Mouse (Mus musculus) neural tube, embryonic 11.5 days (tissue): ENCODE data around the gene Crybg1. TPM values are rescaled to one million over a fixed set of nuclear protein-coding genes. Genes with fewer than 3 reads are reported as not detected.
A peak's percentile ranks its signal among the peaks of the same experiment; 100 is the strongest.

Experiments
- ATAC-seq: fragments of 200-750 bp; cut with Nextera tagmentation; 2 replicates; pipeline ENCODE4 v1.8.0; 2017; ENCODE audit warnings: moderate number of reproducible peaks, mild to moderate bottlenecking, moderate TSS enrichment, moderate library complexity; ENCODE audit not compliant: insufficient read depth, low FRiP score, low TSS enrichment
- DNase-seq: peaks from one replicate; pipeline ENCODE4 v3.0.0-alpha.2; 2015; ENCODE audit warnings: low spot score
- H3K27ac ChIP-seq: fragments of 300-500 bp; sonication (generic); 2 replicates; pipeline ENCODE4 v1.5.1; 2014; ENCODE audit warnings: low read depth, mild to moderate bottlenecking, low read length
- H3K27me3 ChIP-seq: fragments of 300-500 bp; sonication (generic); 2 replicates; pipeline ENCODE4 v1.6.1; 2014; ENCODE audit warnings: mild to moderate bottlenecking, low read length, mixed read lengths; ENCODE audit not compliant: control insufficient read depth, insufficient read depth
- H3K36me3 ChIP-seq: fragments of 300-500 bp; sonication (generic); 2 replicates; pipeline ENCODE4 v1.6.1; 2014; ENCODE audit warnings: mild to moderate bottlenecking, low read length, moderate library complexity, mixed read lengths; ENCODE audit not compliant: control insufficient read depth, insufficient read depth
- H3K4me1 ChIP-seq: fragments of 300-500 bp; sonication (generic); 2 replicates; pipeline ENCODE4 v1.6.1; 2014; ENCODE audit warnings: low read length, mixed read lengths; ENCODE audit not compliant: control insufficient read depth, insufficient read depth
- H3K4me2 ChIP-seq: fragments of 300-500 bp; sonication (generic); 2 replicates; pipeline ENCODE4 v1.6.1; 2014; ENCODE audit warnings: low read depth, mild to moderate bottlenecking, moderate library complexity
- H3K4me3 ChIP-seq: fragments of 300-500 bp; sonication (generic); 2 replicates; pipeline ENCODE4 v1.5.1; 2014; ENCODE audit warnings: low read depth, low read length
- H3K9ac ChIP-seq: fragments of 300-500 bp; sonication (generic); 2 replicates; pipeline ENCODE4 v1.6.1; 2014; ENCODE audit warnings: mild to moderate bottlenecking, low read length
- H3K9me3 ChIP-seq: fragments of 300-500 bp; sonication (generic); 2 replicates; pipeline ENCODE4 v1.6.1; 2016; ENCODE audit warnings: low read length; ENCODE audit not compliant: control insufficient read depth
- WGBS: fragments of 180-500 bp; shearing (Covaris S2); extraction: QIAGEN DNeasy Blood & Tissue Kit; methylation state at CpG from one replicate; pipeline ENCODE4 v1.1.7; 2014; 5-methylcytosine and 5-hydroxymethylcytosine counted together
- polyA plus RNA-seq: library from polyadenylated mRNA; unstranded; fragments of >200 nt; fragmentation: Nextera tagmentation; extraction: Ambion mirVana; gene quantifications from 2 replicates; pipeline ENCODE4 v1.2.1, GENCODE M21; 2014

The Crybg1 gene
- polyA plus RNA-seq, 1 experiment from 2014 or later: 0.05 TPM

- Histone ChIP-seq H3K36me3 (no peaks in the 10 kb centered on the region), H3K4me3 (no peak overlapping the region), H3K9ac (no peak overlapping the region), H3K9me3 (no peaks in the 10 kb centered on the region), H3K27ac (no peak overlapping the region), H3K4me1 (peaks cover 13% of the 10 kb centered on the region), H3K27me3 (peaks cover 49% of the 10 kb centered on the region), H3K4me2 (no peak overlapping the region)
- ATAC-seq: no peak
- WGBS: 83% methylated on average over 4 of the region's 4 CpGs
- DNase-seq: no peak
Measured at GRCm38 (mm10) chr10:44006815-44007214, 141.8 kb downstream of the Crybg1 start.

GRCm38 (mm10) chr10:44005677-44006641 lies 142.7 kb downstream of the Crybg1 start:
- Histone ChIP-seq H3K4me3 (peak overlapping the region; percentile 13), H3K9me3 (no peaks in the 10 kb centered on the region), H3K36me3 (no peaks in the 10 kb centered on the region), H3K27ac (no peak overlapping the region), H3K27me3 (peaks cover 54% of the 10 kb centered on the region), H3K4me1 (peaks cover 13% of the 10 kb centered on the region), H3K9ac (no peak overlapping the region; the same call in 1 of the 2 replicates), H3K4me2 (peak overlapping the region; percentile 49)
- DNase-seq (peak; percentile 53), ATAC-seq (no peak)
- 2% methylated on average over 40 of the region's 40 CpGs for WGBS

GRCm38 (mm10) chr10:44004221-44004751 lies 144.4 kb downstream of the Crybg1 start:
- Histone ChIP-seq H3K4me2 (peak overlapping the region; percentile 47), H3K27me3 (peaks cover 54% of the 10 kb centered on the region), H3K27ac (no peak overlapping the region), H3K9ac (no peak overlapping the region), H3K4me3 (peak overlapping the region; percentile 47), H3K36me3 (no peaks in the 10 kb centered on the region), H3K9me3 (no peaks in the 10 kb centered on the region), H3K4me1 (peaks cover 13% of the 10 kb centered on the region)
- ATAC-seq (no peak), DNase-seq (peak; percentile 39)
- WGBS: under 1% methylated on average over 33 of the region's 33 CpGs

- H3K9ac ChIP-seq: peak overlapping the region; percentile 22
- DNase-seq: peak; percentile 54
- no peaks in the 10 kb centered on the region for H3K9me3 ChIP-seq
- peak overlapping the region; percentile 47 for H3K4me3 ChIP-seq
- H3K27me3 ChIP-seq: peaks cover 54% of the 10 kb centered on the region
- ATAC-seq: 0 out of 2 replicates have a peak, but pooled peaks have one; percentile 16
- WGBS: under 1% methylated on average over 65 of the region's 68 CpGs
- H3K36me3 ChIP-seq: no peaks in the 10 kb centered on the region
- no peak overlapping the region for H3K27ac ChIP-seq
- H3K4me2 ChIP-seq: peak overlapping the region; percentile 47
- H3K4me1 ChIP-seq: peaks cover 13% of the 10 kb centered on the region
Measured at GRCm38 (mm10) chr10:44003551-44004151, 145.0 kb downstream of the Crybg1 start.

DNA sequence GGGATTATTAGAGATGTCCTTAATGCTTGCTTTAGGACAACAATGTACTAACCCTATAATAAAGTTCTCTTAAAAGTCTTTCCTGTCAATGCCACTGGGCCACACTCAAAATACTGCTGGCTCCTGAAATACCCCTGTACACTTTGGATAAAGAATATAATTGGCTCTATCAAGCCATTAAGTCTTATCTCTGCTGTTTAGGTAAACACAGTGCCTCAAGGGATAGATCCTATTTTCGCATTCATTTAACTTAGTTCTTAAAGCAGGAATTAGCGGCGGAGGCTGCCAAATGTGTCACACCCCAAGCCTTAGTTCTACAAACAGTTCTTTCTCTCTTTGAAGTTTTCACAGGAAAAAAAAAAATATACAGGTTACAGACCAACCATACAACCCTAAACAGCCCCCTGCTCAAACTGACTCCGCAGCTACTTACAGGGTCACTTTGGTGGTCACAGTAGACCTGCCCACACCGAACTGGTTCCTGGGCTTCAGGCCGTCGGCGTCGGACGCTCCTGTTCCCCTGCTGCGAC lies 145.6 kb downstream of the Crybg1 start:
- ATAC-seq (no peak), DNase-seq (no peak)
- H3K9ac ChIP-seq: no peak overlapping the region
- no peaks in the 10 kb centered on the region for H3K9me3 ChIP-seq
- H3K4me2 ChIP-seq: peak overlapping the region; percentile 47
- no peaks in the 10 kb centered on the region for H3K36me3 ChIP-seq
- WGBS: 4% methylated on average over 11 of the region's 11 CpGs
- peaks cover 13% of the 10 kb centered on the region for H3K4me1 ChIP-seq
- no peak overlapping the region for H3K27ac ChIP-seq
- H3K27me3 ChIP-seq: peaks cover 54% of the 10 kb centered on the region
- H3K4me3 ChIP-seq: peak overlapping the region; percentile 47

GRCm38 (mm10) chr10:44002004-44002940 lies 146.4 kb downstream of the Crybg1 start:
- no peak overlapping the region for H3K4me3 ChIP-seq
- no peaks in the 10 kb centered on the region for H3K9me3 ChIP-seq
- peaks cover 54% of the 10 kb centered on the region for H3K27me3 ChIP-seq
- H3K9ac ChIP-seq: no peak overlapping the region
- no peak overlapping the region for H3K27ac ChIP-seq
- peaks cover 13% of the 10 kb centered on the region for H3K4me1 ChIP-seq
- ATAC-seq: no peak
- peak; percentile 41 for DNase-seq
- H3K4me2 ChIP-seq: no peak overlapping the region
- WGBS: 14% methylated on average over 14 of the region's 14 CpGs
- no peaks in the 10 kb centered on the region for H3K36me3 ChIP-seq

DNA sequence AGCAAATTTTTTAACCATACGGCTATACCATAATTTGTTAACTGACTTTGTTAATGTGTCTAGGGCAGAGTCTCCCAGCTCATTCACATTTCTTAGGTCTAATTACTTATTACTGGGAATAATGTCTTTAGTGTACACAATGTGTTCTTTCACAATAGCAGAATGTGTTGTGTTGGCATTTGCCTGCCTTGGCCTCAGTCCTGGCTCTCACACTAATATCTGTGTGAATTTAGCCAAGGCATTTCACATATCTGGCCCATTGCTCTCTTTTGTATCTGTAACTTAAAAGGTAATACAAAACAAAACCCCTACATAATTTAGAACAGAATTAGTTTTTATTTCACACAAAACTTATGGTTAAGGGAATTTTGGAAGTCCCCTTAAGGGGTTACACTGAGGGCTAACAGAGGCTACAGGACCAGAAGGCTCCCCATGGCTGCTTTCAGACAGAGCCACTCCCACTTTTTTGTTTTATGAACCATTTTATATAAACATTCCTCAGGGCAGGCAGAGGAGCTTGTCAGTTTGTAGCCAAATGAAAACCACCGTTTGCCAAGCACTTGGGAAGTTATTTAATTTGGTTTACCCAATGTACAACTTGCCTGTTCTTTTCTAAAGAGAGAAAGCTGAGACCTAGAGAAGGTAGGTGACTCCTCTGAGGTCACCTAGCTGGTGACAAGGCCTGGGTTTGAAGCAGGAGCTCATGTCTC lies 148.3 kb downstream of the Crybg1 start:
- H3K27ac ChIP-seq: no peak overlapping the region
- 66% methylated on average over 2 of the region's 2 CpGs for WGBS
- no peaks in the 10 kb centered on the region for H3K9me3 ChIP-seq
- H3K9ac ChIP-seq: no peak overlapping the region
- H3K36me3 ChIP-seq: no peaks in the 10 kb centered on the region
- H3K4me1 ChIP-seq: peaks cover 6% of the 10 kb centered on the region
- H3K4me2 ChIP-seq: no peak overlapping the region
- peaks cover 40% of the 10 kb centered on the region for H3K27me3 ChIP-seq
- no peak overlapping the region for H3K4me3 ChIP-seq
- ATAC-seq: no peak
- no peak for DNase-seq
